Mouse (Mus musculus) layer of hippocampus, adult 9-10 months (tissue): ENCODE measurements at regions not wholly inside any gene's neighbourhood (a gene's known extent, or its start where the extent isn't known, plus 50 kb on each side); places are given as distances from the start of the nearest gene placed in this dataset.

Source experiments
- DNase-seq: peaks from one replicate; pipeline ENCODE4 v3.0.0; 2022; ENCODE audit warnings: low spot score

DNA sequence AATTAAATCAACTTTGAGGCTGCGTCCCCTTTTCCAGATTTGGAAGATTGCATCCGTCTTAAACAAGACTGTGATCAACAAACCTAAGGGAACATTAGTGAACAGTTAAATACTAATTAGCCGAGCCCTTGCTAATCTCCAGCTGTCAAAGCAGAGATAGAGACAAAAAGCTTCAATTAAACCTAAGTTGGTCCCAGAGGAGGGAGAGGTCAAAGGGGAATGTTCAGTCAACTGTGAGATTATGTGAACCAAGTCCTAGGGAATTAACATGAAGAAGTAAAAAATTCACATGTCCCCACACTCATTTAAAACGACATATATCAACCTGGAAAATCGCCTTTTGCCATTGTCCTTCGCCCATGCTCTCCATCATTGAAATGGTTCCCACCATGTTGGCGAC is 59.7 kb upstream of the Tbx20 start:
- DNase-seq: no peak

DNA sequence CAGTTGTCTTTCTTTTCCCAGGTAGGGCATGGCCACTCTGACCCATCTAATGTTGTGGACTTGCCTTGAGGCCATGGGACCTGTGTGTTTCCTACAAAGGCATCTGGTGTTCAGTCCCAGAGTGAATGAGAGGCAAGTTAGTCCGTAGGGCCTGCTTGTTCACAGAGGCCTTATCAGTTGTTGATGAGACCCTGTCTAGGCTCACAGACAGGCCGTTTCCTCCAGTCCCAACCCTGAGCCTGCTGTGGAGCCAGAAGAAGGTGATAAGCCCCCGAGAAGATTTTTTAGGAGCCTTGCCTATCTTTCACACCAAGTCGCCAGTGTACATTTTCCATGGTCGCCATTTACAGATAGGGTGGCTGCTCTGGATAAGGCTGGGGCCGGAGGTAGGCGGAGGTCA is 74.1 kb upstream of the Tbx20 start:
- DNase-seq: no peak

DNA sequence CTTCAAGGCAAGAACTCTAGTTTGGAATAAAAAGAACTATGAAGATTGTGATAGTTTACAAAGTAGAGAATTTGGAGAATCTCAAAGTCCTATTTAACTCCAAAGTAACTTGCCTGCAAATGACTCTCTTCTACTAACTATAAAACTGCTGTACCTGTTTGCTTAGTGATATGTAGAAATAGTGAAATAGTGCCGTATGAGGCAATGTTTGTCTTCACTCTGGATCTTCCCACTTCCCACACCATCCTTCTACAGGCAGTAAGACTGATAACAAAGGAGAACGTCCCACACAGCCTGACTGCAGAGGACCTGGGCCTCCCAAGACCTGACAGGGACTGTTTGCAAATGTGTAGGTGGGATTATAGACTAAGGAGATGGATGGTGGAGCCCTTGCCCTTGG is 85.4 kb upstream of the Tbx20 start:
- no peak for DNase-seq

DNA sequence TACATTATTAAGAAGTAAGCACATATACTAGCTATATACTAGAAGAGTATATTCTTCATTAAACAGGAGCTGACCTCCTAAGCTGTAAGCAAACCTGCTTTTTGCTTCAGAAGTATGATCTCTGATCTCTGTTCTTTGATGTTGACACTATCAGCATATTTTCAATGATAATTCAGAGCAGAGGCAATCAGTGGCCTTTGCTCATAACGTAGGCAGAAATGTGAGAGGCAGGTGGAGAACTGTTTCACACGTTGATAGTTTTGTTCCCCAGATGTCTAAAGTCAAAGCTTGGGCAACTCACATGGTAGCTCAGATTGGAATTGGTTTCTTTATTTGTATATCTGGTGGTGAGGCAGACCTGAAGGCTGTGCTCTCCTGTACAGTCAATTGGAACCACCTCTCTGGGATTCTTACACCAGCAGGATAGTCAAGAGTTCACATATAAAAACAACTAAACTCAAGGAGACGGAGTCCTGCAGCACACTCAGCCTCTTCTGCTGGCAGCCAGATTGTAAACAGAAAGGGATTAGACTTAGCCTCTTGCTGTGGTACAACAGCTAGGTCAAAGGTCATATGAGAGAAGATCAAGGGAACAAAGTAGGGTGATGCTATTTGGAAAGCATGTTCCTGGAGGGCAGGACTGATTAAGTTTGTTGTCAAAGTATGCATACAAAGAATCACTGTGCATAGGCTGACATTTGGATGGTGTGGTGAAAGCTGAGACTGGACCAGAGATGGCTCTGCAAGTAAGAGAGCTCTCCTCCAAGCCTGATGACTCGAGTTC is 92.5 kb upstream of the Tbx20 start:
- DNase-seq: no peak

DNA sequence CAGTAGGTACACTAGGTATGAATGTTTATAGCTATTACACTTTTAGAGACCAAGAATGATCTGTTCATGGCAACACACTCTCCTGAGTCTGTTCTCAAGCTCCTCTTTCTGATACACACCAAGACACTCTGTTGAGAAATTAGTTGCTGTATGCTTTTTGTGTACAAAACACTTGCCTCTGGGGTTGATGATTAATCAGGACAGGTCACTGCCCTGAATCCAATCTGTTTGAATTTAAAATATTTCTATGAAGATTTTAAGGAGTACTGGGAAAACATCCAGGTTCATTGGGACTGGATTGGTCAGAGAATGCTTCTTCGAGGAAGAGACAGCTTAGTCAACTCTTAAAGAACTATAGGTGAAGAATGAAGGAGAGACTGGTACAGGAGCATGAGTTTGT is 94.6 kb upstream of the Tbx20 start:
- DNase-seq: no peak

DNA sequence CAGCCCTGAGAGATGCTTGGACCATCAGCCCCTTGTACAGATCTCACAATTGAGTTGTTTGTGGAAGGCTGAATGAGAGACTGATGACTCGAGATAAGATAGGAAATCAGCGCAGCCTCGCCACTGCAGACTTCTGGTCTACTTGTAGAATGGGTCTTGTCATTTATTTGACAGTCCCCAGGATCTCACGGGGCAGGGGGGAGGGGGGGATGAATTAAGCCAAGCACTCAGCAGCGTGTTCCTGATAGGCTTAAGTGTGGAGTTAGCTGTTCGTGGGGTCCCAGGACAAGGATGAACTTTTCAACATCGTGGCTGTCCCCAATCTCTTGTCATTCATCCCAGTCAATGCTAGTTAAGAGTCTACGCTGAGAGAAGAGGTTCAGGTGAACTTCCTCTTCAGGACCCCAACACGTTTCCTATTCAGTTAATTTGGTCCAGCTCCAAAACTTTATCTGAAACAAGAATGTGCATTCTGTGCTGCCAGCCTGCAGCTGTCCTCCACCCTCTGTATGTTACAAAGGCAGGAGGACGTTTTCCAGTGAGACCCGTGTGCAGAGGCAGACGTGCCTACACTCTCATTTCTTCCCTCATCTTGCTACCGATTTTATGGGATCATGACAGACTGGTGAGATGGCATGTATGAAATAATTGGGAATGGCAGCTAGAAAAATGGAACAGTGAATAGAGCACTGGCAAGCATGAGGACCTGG is 100.5 kb upstream of the Tbx20 start:
- DNase-seq: no peak

GRCm38 (mm10) chr9:24878384-24879174 is 104.5 kb upstream of the Tbx20 start:
- no peak for DNase-seq

DNA sequence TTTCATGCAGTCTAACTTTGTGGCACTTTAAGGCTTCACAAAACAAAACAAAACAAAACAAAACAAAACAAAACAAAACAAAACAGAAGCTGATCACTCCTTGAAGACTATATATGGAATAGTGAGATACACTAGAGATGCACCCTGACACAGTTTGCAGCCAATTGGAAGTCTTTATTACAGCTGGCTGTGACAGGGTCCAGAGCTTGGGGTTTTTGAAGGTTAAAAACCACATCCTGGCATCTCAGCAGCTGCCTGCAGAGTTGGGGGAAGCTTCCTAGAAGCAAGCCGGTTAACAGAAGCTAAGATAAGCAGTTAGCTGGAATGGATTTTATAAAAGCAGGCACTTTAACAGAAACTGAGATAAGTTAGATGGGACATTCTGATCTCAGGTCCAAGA is 105.6 kb upstream of the Tbx20 start:
- DNase-seq: no peak

DNA sequence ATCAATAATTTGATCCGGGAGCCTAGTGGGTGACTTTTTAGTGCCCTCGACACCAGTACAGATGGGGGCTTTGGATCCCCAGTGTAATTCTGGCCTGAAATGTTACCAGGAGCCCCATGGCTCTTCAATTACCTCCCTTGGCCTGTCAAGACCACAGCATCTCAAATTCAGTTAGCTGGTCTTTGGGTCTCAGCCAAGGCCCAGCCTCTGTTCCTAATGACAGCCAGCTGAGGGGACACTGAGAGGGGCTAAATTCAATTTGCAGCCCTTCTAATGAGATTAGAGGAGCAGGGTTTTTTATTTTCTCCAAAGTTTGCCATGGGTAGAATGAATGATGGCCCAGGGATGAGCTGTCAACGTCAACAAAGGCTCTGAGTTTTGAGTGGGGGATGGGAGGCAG is 109.9 kb upstream of the Tbx20 start:
- DNase-seq: no peak

- no peak for DNase-seq
Measured at GRCm38 (mm10) chr9:24888282-24888681, 114.2 kb upstream of the Tbx20 start.

GRCm38 (mm10) chr9:24896498-24897261 is 122.6 kb upstream of the Tbx20 start:
- DNase-seq: no peak

- DNase-seq: no peak
Measured at GRCm38 (mm10) chr9:24899206-24899928, 125.3 kb upstream of the Tbx20 start.

GRCm38 (mm10) chr9:24903706-24904105 is 129.6 kb upstream of the Tbx20 start:
- no peak for DNase-seq

GRCm38 (mm10) chr9:24909086-24909979 is 135.2 kb upstream of the Tbx20 start:
- DNase-seq: no peak

DNA sequence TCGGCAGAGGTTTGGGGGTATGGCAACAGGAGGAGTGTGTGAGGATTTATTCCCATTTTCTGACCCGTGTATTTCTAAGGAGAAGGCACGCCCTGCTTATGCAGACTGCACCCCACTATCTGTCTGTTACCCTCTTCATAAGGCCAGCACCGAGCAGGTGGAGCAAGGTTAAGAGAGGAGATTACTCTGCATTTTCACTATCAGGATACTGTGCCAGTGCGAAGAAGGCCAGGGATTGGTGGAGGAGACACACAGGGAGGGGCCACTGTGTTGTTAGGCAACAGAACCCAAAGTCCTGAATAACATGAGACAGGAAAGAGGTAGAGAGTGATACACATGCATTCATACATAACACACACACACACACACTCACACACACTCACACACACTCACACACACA is 136.6 kb upstream of the Tbx20 start:
- no peak for DNase-seq

DNA sequence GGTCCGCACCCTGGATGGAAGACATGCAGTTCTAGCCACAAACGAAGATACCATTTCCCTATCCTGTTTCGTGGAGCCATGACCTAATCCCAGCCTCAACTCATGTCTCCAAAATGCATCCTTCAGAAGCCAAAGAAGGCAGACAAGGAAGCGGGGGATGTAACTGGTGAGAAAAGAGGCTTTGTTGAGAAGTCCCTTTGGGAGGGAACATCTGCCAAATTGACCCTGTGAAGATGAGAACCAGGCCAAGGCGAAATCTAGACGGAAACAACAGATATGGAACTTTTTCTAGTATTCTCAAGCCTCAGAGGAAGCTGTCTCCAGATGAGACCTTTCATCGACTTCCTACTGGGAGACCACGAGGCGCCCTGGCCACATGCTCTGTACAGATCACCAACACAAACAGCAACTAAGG is 145.9 kb upstream of the Tbx20 start:
- no peak for DNase-seq

DNA sequence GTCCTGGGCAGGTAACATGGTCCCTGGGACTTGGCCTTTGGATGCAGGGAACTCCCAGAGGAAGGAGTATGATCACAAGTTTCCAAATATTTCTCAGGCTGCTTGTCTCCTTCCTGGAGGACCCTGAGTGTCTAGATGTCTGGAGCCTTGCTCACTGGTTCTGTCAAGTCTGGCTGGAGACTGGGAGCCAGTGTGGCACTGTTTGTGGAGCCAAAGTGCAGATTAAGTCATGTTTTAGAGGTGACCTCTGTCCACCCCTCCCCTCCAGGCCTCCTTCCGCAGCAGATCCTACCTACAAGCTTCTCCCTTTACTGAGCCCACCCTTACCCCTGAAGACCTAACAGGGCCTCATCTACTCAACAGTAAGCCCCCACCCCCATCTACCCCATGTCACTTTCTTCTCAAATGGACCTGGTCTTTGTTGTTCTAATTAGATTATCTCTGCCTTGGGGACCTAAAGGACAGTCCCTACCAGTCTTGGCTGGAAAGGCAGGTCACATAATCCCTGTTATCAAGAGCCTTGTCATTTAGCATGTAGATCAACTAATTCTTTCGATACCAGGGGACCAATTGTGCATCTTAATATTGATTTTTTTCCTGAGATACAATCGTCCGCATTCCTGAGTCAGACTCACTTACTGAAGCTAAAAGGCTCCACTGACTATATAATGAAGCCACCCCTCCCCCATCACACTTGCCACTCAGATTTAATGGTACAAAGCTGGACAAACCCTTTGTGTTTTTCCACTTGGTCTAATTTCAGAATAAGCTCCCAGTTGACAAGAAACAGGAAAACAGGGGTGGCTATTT is 148.2 kb upstream of the Tbx20 start:
- no peak for DNase-seq

DNA sequence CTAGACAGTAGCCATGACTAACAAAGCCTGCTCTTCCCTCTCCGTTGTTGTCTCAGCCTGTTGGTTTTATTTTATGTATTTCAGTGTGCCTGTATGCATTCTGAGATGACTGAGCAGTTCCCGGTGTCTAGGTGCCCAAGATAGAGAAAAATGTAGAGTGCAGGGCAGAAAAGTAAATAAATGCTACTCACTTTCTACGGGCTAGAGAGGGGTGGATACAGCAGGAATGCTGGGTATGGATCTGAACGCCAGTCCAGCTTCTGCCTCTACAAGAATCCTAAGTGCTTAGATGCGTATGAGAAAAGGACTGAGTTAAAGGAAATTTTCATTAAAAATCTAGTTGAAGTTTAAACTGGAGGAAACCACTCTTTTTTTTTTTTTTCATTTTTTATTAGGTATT is 149.4 kb upstream of the Tbx20 start:
- DNase-seq: no peak

DNA sequence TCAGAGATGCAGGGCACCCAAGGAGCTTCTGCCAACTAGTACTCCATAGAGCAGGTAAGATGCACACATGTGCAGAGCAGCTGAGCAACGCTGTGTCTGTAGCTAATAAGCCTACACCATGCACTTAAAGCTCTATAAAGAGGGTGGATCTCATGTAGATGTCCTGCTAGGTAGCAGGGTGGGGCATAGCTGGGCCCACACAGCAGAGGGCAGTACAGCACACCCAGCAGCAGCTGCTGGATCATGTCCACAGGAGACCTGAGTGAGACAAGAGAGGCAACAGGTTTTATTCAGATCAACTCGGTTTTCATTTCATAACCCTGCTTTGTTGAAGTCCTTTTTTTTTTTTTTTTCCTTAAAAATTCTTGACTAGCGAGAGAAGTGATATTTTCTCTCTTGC is 151.5 kb upstream of the Gm10181 start:
- DNase-seq: no peak

GRCm38 (mm10) chr9:24942943-24943342 is 146.3 kb upstream of the Gm10181 start:
- no peak for DNase-seq
